Mouse (Mus musculus): Measurements from ENCODE around the gene Mutyh.
A peak's percentile ranks its signal among the peaks of the same experiment; 100 is the strongest.

Gene Mutyh

GRCm38 (mm10) chr4:116799901-116800300 is 7.6 kb upstream of the Mutyh start:
- peaks cover 64% of the 10 kb centered on the region for H3K36me3 ChIP-seq (ENCODE audit: insufficient read depth, low read length)
- no peaks in the 10 kb centered on the region for H3K27me3 ChIP-seq (ENCODE audit: insufficient read depth, low read length)
- peaks cover 34% of the 10 kb centered on the region for H3K4me1 ChIP-seq (replicated peaks; ENCODE audit: low read depth, low read length)
- H3K9me3 ChIP-seq (ENCODE audit: low read length) = no peaks in the 10 kb centered on the region
- H3K4me3 ChIP-seq (replicated peaks; ENCODE audit: low read length) = no peak overlapping the region
- TF ChIP-seq NANOG (IDR thresholded peaks at IDR 0.05; ENCODE audit: borderline replicate concordance, low read length) (no peak), POU5F1 (IDR thresholded peaks at IDR 0.05; ENCODE audit: borderline replicate concordance, low read length) (no peak), CTCF (conservative IDR thresholded peaks at IDR 0.05; ENCODE audit: low read length) (peak; percentile 51)

- no peak for TF ChIP-seq NANOG (IDR thresholded peaks at IDR 0.05; ENCODE audit: borderline replicate concordance, low read length)
- no peak for TF ChIP-seq CTCF (conservative IDR thresholded peaks at IDR 0.05; ENCODE audit: low read length)
- TF ChIP-seq POU5F1 (IDR thresholded peaks at IDR 0.05; ENCODE audit: borderline replicate concordance, low read length) = no peak
- no peaks in the 10 kb centered on the region for H3K9me3 ChIP-seq (ENCODE audit: low read length)
Observed at GRCm38 (mm10) chr4:116811012-116811411, 3.5 kb downstream of the Mutyh start.

GRCm38 (mm10) chr4:116815276-116815675 is 7.8 kb downstream of the Mutyh start:
- Histone ChIP-seq H3K9me3 (ENCODE audit: low read length) (no peaks in the 10 kb centered on the region), H3K27me3 (ENCODE audit: insufficient read depth, low read length) (no peaks in the 10 kb centered on the region), H3K4me1 (replicated peaks; ENCODE audit: low read depth, low read length) (peaks cover 62% of the 10 kb centered on the region), H3K4me3 (replicated peaks; ENCODE audit: low read length) (no peak overlapping the region), H3K36me3 (ENCODE audit: insufficient read depth, low read length) (peaks cover 94% of the 10 kb centered on the region)
- TF ChIP-seq CTCF (conservative IDR thresholded peaks at IDR 0.05; ENCODE audit: low read length) = no peak
- no peak for TF ChIP-seq NANOG (IDR thresholded peaks at IDR 0.05; ENCODE audit: borderline replicate concordance, low read length)
- TF ChIP-seq POU5F1 (IDR thresholded peaks at IDR 0.05; ENCODE audit: borderline replicate concordance, low read length) = no peak

More at GRCm38 (mm10) chr4:116811012-116811411, 3.5 kb downstream of the Mutyh start:
- Histone ChIP-seq H3K4me3 (replicated peaks; ENCODE audit: low read length) (no peak overlapping the region), H3K27me3 (ENCODE audit: insufficient read depth, low read length) (no peaks in the 10 kb centered on the region), H3K36me3 (ENCODE audit: insufficient read depth, low read length) (peaks cover 66% of the 10 kb centered on the region), H3K4me1 (replicated peaks; ENCODE audit: low read depth, low read length) (peaks cover 53% of the 10 kb centered on the region)

- peaks cover 76% of the 10 kb centered on the region for H3K36me3 ChIP-seq (ENCODE audit: insufficient read depth, low read length)
- peaks cover 5% of the 10 kb centered on the region for H3K27me3 ChIP-seq (ENCODE audit: insufficient read depth, low read length)
- H3K4me1 ChIP-seq (replicated peaks; ENCODE audit: low read depth, low read length) = peaks cover 57% of the 10 kb centered on the region
- H3K4me3 ChIP-seq (replicated peaks; ENCODE audit: low read length) = no peak overlapping the region
- TF ChIP-seq POU5F1 (IDR thresholded peaks at IDR 0.05; ENCODE audit: borderline replicate concordance, low read length) (no peak), CTCF (conservative IDR thresholded peaks at IDR 0.05; ENCODE audit: low read length) (no peak), NANOG (IDR thresholded peaks at IDR 0.05; ENCODE audit: borderline replicate concordance, low read length) (no peak)
- no peaks in the 10 kb centered on the region for H3K9me3 ChIP-seq (ENCODE audit: low read length)
Observed at GRCm38 (mm10) chr4:116817486-116817885, 10.0 kb downstream of the Mutyh start.

GRCm38 (mm10) chr4:116819968-116820901 is 12.7 kb downstream of the Mutyh start:
- Histone ChIP-seq H3K9me3 (ENCODE audit: low read length) (no peaks in the 10 kb centered on the region), H3K36me3 (ENCODE audit: insufficient read depth, low read length) (peaks cover 49% of the 10 kb centered on the region), H3K4me1 (replicated peaks; ENCODE audit: low read depth, low read length) (peaks cover 70% of the 10 kb centered on the region), H3K4me3 (replicated peaks; ENCODE audit: low read length) (peak overlapping the region; percentile 85), H3K27me3 (ENCODE audit: insufficient read depth, low read length) (peaks cover 5% of the 10 kb centered on the region)
- TF ChIP-seq POU5F1 (IDR thresholded peaks at IDR 0.05; ENCODE audit: borderline replicate concordance, low read length) = no peak
- TF ChIP-seq NANOG (IDR thresholded peaks at IDR 0.05; ENCODE audit: borderline replicate concordance, low read length) = no peak
- TF ChIP-seq CTCF (conservative IDR thresholded peaks at IDR 0.05; ENCODE audit: low read length) = no peak

- Histone ChIP-seq H3K36me3 (ENCODE audit: insufficient read depth, low read length) (peaks cover 41% of the 10 kb centered on the region), H3K9me3 (ENCODE audit: low read length) (no peaks in the 10 kb centered on the region), H3K27me3 (ENCODE audit: insufficient read depth, low read length) (peaks cover 5% of the 10 kb centered on the region), H3K4me3 (replicated peaks; ENCODE audit: low read length) (peak overlapping the region; percentile 85), H3K4me1 (replicated peaks; ENCODE audit: low read depth, low read length) (peaks cover 77% of the 10 kb centered on the region)
- TF ChIP-seq NANOG (IDR thresholded peaks at IDR 0.05; ENCODE audit: borderline replicate concordance, low read length) = no peak
- TF ChIP-seq POU5F1 (IDR thresholded peaks at IDR 0.05; ENCODE audit: borderline replicate concordance, low read length) = no peak
- TF ChIP-seq CTCF (conservative IDR thresholded peaks at IDR 0.05; ENCODE audit: low read length) = no peak
Observed at GRCm38 (mm10) chr4:116820902-116821693, 13.6 kb downstream of the Mutyh start.

- Histone ChIP-seq H3K27me3 (ENCODE audit: insufficient read depth, low read length) (peaks cover 5% of the 10 kb centered on the region), H3K4me3 (replicated peaks; ENCODE audit: low read length) (peak within 1 kb of the TSS; percentile 85), H3K36me3 (ENCODE audit: insufficient read depth, low read length) (peaks cover 35% of the 10 kb centered on the region), H3K9me3 (ENCODE audit: low read length) (no peaks in the 10 kb centered on the region), H3K4me1 (replicated peaks; ENCODE audit: low read depth, low read length) (peaks cover 73% of the 10 kb centered on the region)
- TF ChIP-seq NANOG (IDR thresholded peaks at IDR 0.05; ENCODE audit: borderline replicate concordance, low read length) = no peak
- no peak for TF ChIP-seq POU5F1 (IDR thresholded peaks at IDR 0.05; ENCODE audit: borderline replicate concordance, low read length)
Observed at GRCm38 (mm10) chr4:116821694-116822016, 14.1 kb downstream of the Mutyh start, which contains the start of gene Hpdl. Gene Hpdl, minus strand, starts transcription at chr4:116821707.

GRCm38 (mm10) chr4:116824541-116825004 is 17.1 kb downstream of the Mutyh start:
- peaks cover 56% of the 10 kb centered on the region for H3K4me1 ChIP-seq (replicated peaks; ENCODE audit: low read depth, low read length)
- peaks cover 6% of the 10 kb centered on the region for H3K36me3 ChIP-seq (ENCODE audit: insufficient read depth, low read length)
- peak overlapping the region; percentile 79 for H3K4me3 ChIP-seq (replicated peaks; ENCODE audit: low read length)
- peaks cover 5% of the 10 kb centered on the region for H3K27me3 ChIP-seq (ENCODE audit: insufficient read depth, low read length)
- H3K9me3 ChIP-seq (ENCODE audit: low read length) = no peaks in the 10 kb centered on the region
- no peak for TF ChIP-seq NANOG (IDR thresholded peaks at IDR 0.05; ENCODE audit: borderline replicate concordance, low read length)
